Mouse (Mus musculus): Measurements from ENCODE around the gene Il13.

Il13 gene

DNA sequence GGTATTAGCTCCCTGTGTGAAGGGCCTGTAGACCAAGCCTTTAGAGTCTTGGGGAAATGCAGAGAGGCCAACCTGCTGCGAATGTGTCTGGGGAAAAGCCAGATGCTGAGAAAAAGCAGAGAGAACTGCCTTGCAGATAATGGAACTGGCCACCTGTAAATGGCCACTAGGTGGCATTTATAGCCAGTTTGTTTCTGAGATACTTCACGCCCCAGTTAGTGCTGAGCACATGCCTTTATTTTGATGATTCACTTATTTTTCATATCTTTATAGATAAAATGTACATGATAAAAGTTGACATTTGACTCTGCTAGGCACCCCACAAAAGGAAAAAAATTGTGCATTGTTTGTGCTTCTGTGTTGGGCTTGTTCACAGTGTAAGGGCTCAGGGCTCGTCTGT, 49.7 kb downstream of the Il13 start:
- DNase-seq (ENCODE audit: low spot score in 2 of 2), result no peak

DNA sequence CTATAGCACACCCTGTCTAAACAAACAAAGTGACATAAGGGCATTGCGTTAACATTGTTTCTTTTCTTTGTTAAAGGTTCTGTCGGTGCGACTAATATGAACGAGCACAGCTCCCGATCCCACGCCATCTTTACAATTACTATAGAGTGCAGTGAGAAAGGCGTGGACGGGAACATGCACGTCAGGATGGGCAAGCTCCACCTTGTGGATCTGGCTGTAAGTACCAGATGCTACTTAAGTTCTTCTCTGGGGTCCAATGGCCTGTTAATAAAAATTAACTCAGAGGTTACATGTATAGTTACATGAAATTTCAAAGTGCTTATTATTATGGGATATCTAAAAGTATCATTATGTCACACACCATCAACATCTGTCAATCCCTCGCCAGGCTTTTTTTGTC, 51.4 kb downstream of the Il13 start:
- DNase-seq (ENCODE audit: low spot score in 2 of 2), result no peak

Measured in spleen, postnatal 36 days (tissue).